ENCODE assay signal across 35 mouse cellular contexts in the genomic region with DNA sequence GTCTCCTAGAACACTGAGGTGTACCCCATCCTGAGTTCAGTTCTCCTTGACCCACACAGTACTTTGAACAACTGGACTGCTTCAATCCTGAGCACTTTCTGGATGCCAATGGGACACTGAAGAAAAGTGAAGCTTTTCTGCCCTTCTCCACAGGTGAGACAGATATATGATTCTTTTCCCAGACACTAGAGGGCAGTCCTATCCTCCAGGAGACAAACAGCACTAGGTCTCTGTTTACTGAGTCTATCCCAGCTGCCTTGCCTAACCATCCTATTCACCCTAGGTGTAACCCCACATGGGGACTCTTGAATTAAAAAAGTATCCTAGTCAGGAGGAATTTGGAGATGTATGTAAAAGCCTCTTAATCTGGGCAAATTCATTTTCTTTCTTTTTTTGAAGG. TPM values are rescaled to one million over a fixed set of nuclear protein-coding genes. Genes with fewer than 3 reads are reported as not detected.
DNase-seq lines count a peak whose midpoint lies in the region; ATAC-seq and TF ChIP-seq lines count a peak whose summit lies in the region.
"Had no signal": no experiment of that assay in that cellular context is flagged by ENCODE, and none has a peak within 500 bp of the region (broad histone marks: within the 10 kb centered on the region; RNA-seq: fewer than 3 reads in every experiment).

No protein-coding gene starts in this region.

- no peak for DNase-seq in liver, postnatal 0 days
- no peak for DNase-seq in liver, embryonic 11.5 days (ENCODE audit: low spot score)
- peak; percentile 14 for DNase-seq in CH12.LX (ENCODE audit: extremely low read depth)
- DNase-seq in ZHBTc4 (ENCODE audit: low read depth, low spot score), result peak; percentile 14
- DNase-seq: adrenal gland, postnatal 10 days; cerebellum, adult 8-10 months; layer of hippocampus, postnatal 36 days; liver, embryonic 13.5 days; thymus, adult 2 months; thymus, postnatal 4 days had no signal

- no peak for TF ChIP-seq EP300 in liver, postnatal 0 days (IDR thresholded peaks at IDR 0.05; ENCODE audit: low read depth)
- no peak for TF ChIP-seq EP300 in CH12.LX (IDR thresholded peaks at IDR 0.05; ENCODE audit: low read length)

- no peaks in the 10 kb centered on the region for H3K79me2 ChIP-seq in CH12.LX (replicated peaks; ENCODE audit: control insufficient read depth, extremely low read depth, insufficient read depth, poor library complexity, severe bottlenecking)

- H3K9me3 ChIP-seq in intestine, postnatal 0 days (ENCODE audit: control insufficient read depth), result no peaks in the 10 kb centered on the region
- H3K9me3 ChIP-seq in intestine, embryonic 15.5 days, result no peaks in the 10 kb centered on the region
- no peaks in the 10 kb centered on the region for H3K9me3 ChIP-seq in liver, postnatal 0 days (ENCODE audit: low read length)
- peaks cover 2% of the 10 kb centered on the region; the same call in 1 of the 2 replicates for H3K9me3 ChIP-seq in liver, embryonic 11.5 days (ENCODE audit: control insufficient read depth, low read length)
- H3K9me3 ChIP-seq in CH12.LX (replicated peaks; ENCODE audit: low read length), result peaks cover 2% of the 10 kb centered on the region
- H3K9me3 ChIP-seq: embryonic facial prominence, embryonic 13.5 days; forebrain, embryonic 15.5 days; hindbrain, embryonic 15.5 days; kidney, embryonic 15.5 days; liver, embryonic 13.5 days; midbrain, embryonic 12.5 days had no signal

- H3K36me3 ChIP-seq in intestine, postnatal 0 days (ENCODE audit: control insufficient read depth, insufficient read depth), result no peaks in the 10 kb centered on the region
- no peaks in the 10 kb centered on the region for H3K36me3 ChIP-seq in intestine, embryonic 15.5 days
- H3K36me3 ChIP-seq in liver, postnatal 0 days (replicated peaks; ENCODE audit: insufficient read depth, low read length), result no peaks in the 10 kb centered on the region
- no peaks in the 10 kb centered on the region for H3K36me3 ChIP-seq in liver, embryonic 11.5 days (ENCODE audit: control insufficient read depth, insufficient read depth, low read length)
- no peaks in the 10 kb centered on the region for H3K36me3 ChIP-seq in CH12.LX (replicated peaks in 1 of 2; ENCODE audit: control insufficient read depth in 1 of 2, insufficient read depth in 1 of 2, low read length in 1 of 2)
- H3K36me3 ChIP-seq: embryonic facial prominence, embryonic 13.5 days; forebrain, embryonic 15.5 days; hindbrain, embryonic 15.5 days; kidney, embryonic 15.5 days; liver, embryonic 13.5 days; midbrain, embryonic 12.5 days had no signal

- no peaks in the 10 kb centered on the region for H3K4me1 ChIP-seq in intestine, postnatal 0 days (replicated peaks; ENCODE audit: control insufficient read depth, insufficient read depth, low read length)
- H3K4me1 ChIP-seq in intestine, embryonic 15.5 days (replicated peaks), result no peaks in the 10 kb centered on the region
- no peaks in the 10 kb centered on the region for H3K4me1 ChIP-seq in liver, postnatal 0 days (ENCODE audit: insufficient read depth)
- no peaks in the 10 kb centered on the region for H3K4me1 ChIP-seq in liver, embryonic 11.5 days (replicated peaks; ENCODE audit: control insufficient read depth, insufficient read depth, low read length)
- H3K4me1 ChIP-seq in CH12.LX (ENCODE audit: control insufficient read depth in 1 of 2, insufficient read depth in 2 of 2), result no peaks in the 10 kb centered on the region
- H3K4me1 ChIP-seq: embryonic facial prominence, embryonic 13.5 days; forebrain, embryonic 15.5 days; hindbrain, embryonic 15.5 days; kidney, embryonic 15.5 days; liver, embryonic 13.5 days; midbrain, embryonic 12.5 days had no signal

- TF ChIP-seq RAD21 in CH12.LX (IDR thresholded peaks at IDR 0.05; ENCODE audit: low read depth, low read length), result peak; percentile 58

- no peak for TF ChIP-seq POLR2A in CH12.LX (IDR thresholded peaks at IDR 0.05; ENCODE audit: low read depth, low read length)

- no peak overlapping the region for H3K4me2 ChIP-seq in intestine, postnatal 0 days (replicated peaks; ENCODE audit: low read depth)
- H3K4me2 ChIP-seq in intestine, embryonic 15.5 days (replicated peaks), result no peak overlapping the region
- H3K4me2 ChIP-seq in liver, postnatal 0 days (ENCODE audit: low read depth, low read length), result no peak overlapping the region
- no peak overlapping the region for H3K4me2 ChIP-seq in liver, embryonic 11.5 days
- H3K4me2 ChIP-seq in CH12.LX (ENCODE audit: insufficient read depth, low read depth, poor library complexity, severe bottlenecking), result no peak overlapping the region
- H3K4me2 ChIP-seq: embryonic facial prominence, embryonic 13.5 days; forebrain, embryonic 15.5 days; heart, embryonic 11.5 days; hindbrain, embryonic 15.5 days; kidney, embryonic 15.5 days; liver, embryonic 13.5 days; midbrain, embryonic 12.5 days had no signal

- peak; percentile 41 for TF ChIP-seq CTCF in intestine, postnatal 0 days (IDR thresholded peaks at IDR 0.05; ENCODE audit: low read depth)
- peak; percentile 30 for TF ChIP-seq CTCF in liver, postnatal 0 days (IDR thresholded peaks at IDR 0.05; ENCODE audit: low read depth)
- TF ChIP-seq CTCF in CH12.LX (conservative IDR thresholded peaks at IDR 0.05 in 1 of 2, IDR thresholded peaks at IDR 0.05 in 1 of 2; ENCODE audit: low read depth in 2 of 2, low read length in 2 of 2), result peak in 1 of 2 experiments; percentile 67; a peak in 2 of 4 replicates

- H3K27ac ChIP-seq in intestine, postnatal 0 days (ENCODE audit: low read depth, low read length), result no peak overlapping the region
- no peak overlapping the region for H3K27ac ChIP-seq in intestine, embryonic 15.5 days
- no peak overlapping the region for H3K27ac ChIP-seq in liver, postnatal 0 days (ENCODE audit: low read depth)
- no peak overlapping the region for H3K27ac ChIP-seq in liver, embryonic 11.5 days (ENCODE audit: low read depth, low read length)
- no peak overlapping the region for H3K27ac ChIP-seq in CH12.LX (ENCODE audit: insufficient read depth, low read depth)
- H3K27ac ChIP-seq: embryonic facial prominence, embryonic 13.5 days; forebrain, embryonic 15.5 days; hindbrain, embryonic 15.5 days; kidney, embryonic 15.5 days; liver, embryonic 13.5 days; midbrain, embryonic 12.5 days had no signal

- no peak for ATAC-seq in intestine, postnatal 0 days
- ATAC-seq in intestine, embryonic 15.5 days, result no peak
- ATAC-seq in liver, postnatal 0 days, result no peak
- no peak for ATAC-seq in liver, embryonic 11.5 days (replicated peaks; ENCODE audit: low FRiP score)
- no peak for ATAC-seq in cerebellum, adult (ENCODE audit: insufficient number of reproducible peaks, low FRiP score, low TSS enrichment)
- ATAC-seq: activated CD4-positive, CD25-positive, alpha-beta regulatory T cell, adult 4 months; forebrain, embryonic 15.5 days; Patski had no signal

- dilution Hi-C loops in CH12.LX (cut with MboI; ENCODE audit: extremely low pct_ligation_motif_present, extremely low pct_unique_long_range_greater_than_20kb, low sequenced_read_pairs), result no loop called here

- H3K9ac ChIP-seq in intestine, postnatal 0 days (ENCODE audit: low read depth, low read length), result no peak overlapping the region
- no peak overlapping the region for H3K9ac ChIP-seq in intestine, embryonic 15.5 days
- H3K9ac ChIP-seq in liver, postnatal 0 days (replicated peaks), result no peak overlapping the region
- H3K9ac ChIP-seq in liver, embryonic 11.5 days (ENCODE audit: low read depth, low read length), result no peak overlapping the region
- H3K9ac ChIP-seq in CH12.LX (ENCODE audit: insufficient read depth, low read depth), result no peak overlapping the region
- H3K9ac ChIP-seq: embryonic facial prominence, embryonic 13.5 days; forebrain, embryonic 15.5 days; hindbrain, embryonic 15.5 days; kidney, embryonic 15.5 days; liver, embryonic 13.5 days; midbrain, embryonic 12.5 days had no signal

- in situ Hi-C loops in CH12.LX (cut with MboI; ENCODE audit: low pct_ligation_motif_present, low pct_unique_long_range_greater_than_20kb, low sequenced_read_pairs), result no loop called here

- H3K4me3 ChIP-seq in intestine, postnatal 0 days (ENCODE audit: low read depth, low read length), result no peak overlapping the region
- no peak overlapping the region for H3K4me3 ChIP-seq in intestine, embryonic 15.5 days (replicated peaks)
- H3K4me3 ChIP-seq in liver, postnatal 0 days (ENCODE audit: low read depth, low read length), result no peak overlapping the region
- no peak overlapping the region for H3K4me3 ChIP-seq in liver, embryonic 11.5 days (ENCODE audit: low read depth, low read length)
- no peak overlapping the region for H3K4me3 ChIP-seq in CH12.LX (replicated peaks in 1 of 3; ENCODE audit: low read depth in 2 of 3, low read length in 2 of 3, poor library complexity in 1 of 3)
- H3K4me3 ChIP-seq: embryonic facial prominence, embryonic 13.5 days; forebrain, embryonic 15.5 days; hindbrain, embryonic 15.5 days; kidney, embryonic 15.5 days; liver, embryonic 13.5 days; midbrain, embryonic 12.5 days had no signal

- H3K27me3 ChIP-seq in intestine, postnatal 0 days (replicated peaks; ENCODE audit: control insufficient read depth, insufficient read depth, low read length), result no peaks in the 10 kb centered on the region
- H3K27me3 ChIP-seq in intestine, embryonic 15.5 days (replicated peaks), result no peaks in the 10 kb centered on the region
- no peaks in the 10 kb centered on the region for H3K27me3 ChIP-seq in liver, postnatal 0 days (ENCODE audit: insufficient read depth, low read length)
- no peaks in the 10 kb centered on the region for H3K27me3 ChIP-seq in liver, embryonic 11.5 days (replicated peaks; ENCODE audit: control insufficient read depth, insufficient read depth, low read length)
- peaks cover 75% of the 10 kb centered on the region for H3K27me3 ChIP-seq in CH12.LX (replicated peaks)
- H3K27me3 ChIP-seq: embryonic facial prominence, embryonic 13.5 days; forebrain, embryonic 15.5 days; hindbrain, embryonic 15.5 days; kidney, embryonic 15.5 days; liver, embryonic 13.5 days; midbrain, embryonic 12.5 days; Patski had no signal

RNA-seq across cellular contexts. Expression of a gene that starts 18.0 kb away (rescaled TPM):
- polyA plus RNA-seq in intestine, postnatal 0 days (2015; fragmentation: Nextera tagmentation; extraction: Ambion mirVana), result not detected in 2 replicates
- polyA plus RNA-seq in intestine, embryonic 15.5 days (2015; fragmentation: Nextera tagmentation; extraction: Ambion mirVana), result not detected in 2 replicates
- polyA plus RNA-seq in liver, postnatal 0 days (2015; fragmentation: Nextera tagmentation; extraction: Ambion mirVana), result not detected in 2 replicates
- not detected in 2 replicates for polyA plus RNA-seq in liver, embryonic 11.5 days (2014; fragmentation: Nextera tagmentation; extraction: Ambion mirVana)
- 0.04 TPM in 2 replicates for total RNA-seq in CH12.LX (2012; rRNA removed)
- not detected in 2 replicates for total RNA-seq in CH12.LX (2014; rRNA removed)
- polyA plus RNA-seq in CH12.LX (2012; ENCODE audit: insufficient read length, low read depth), result 0.11 and 0.22 TPM in 2 replicates
- total RNA-seq: adrenal gland, postnatal 10 days; gastrocnemius, adult 8-10 months; granulocyte monocyte progenitor cell, adult 5-6 weeks; hematopoietic stem cell, adult 5-6 weeks; layer of hippocampus, adult 8-10 months; layer of hippocampus, postnatal 36 days; left cerebral cortex, postnatal 10 days; megakaryocyte, adult 5-6 weeks; monocyte, adult 5-6 weeks; neutrophil, adult 5-6 weeks had no signal
- polyA plus RNA-seq: activated CD4-positive, CD25-positive, alpha-beta regulatory T cell, adult 4 months; embryonic facial prominence, embryonic 13.5 days; heart, embryonic 11.5 days; heart, postnatal 0 days; intestine, embryonic 14.5 days; kidney, embryonic 15.5 days; limb, embryonic 11.5 days; liver, embryonic 13.5 days; lung, embryonic 16.5 days; Patski; small intestine, adult 2 months had no signal

RNA-seq across cellular contexts. Expression of a gene that starts 52.7 kb away (rescaled TPM):
- not detected in 2 replicates for polyA plus RNA-seq in intestine, postnatal 0 days (2015; fragmentation: Nextera tagmentation; extraction: Ambion mirVana)
- not detected in 2 replicates for polyA plus RNA-seq in intestine, embryonic 15.5 days (2015; fragmentation: Nextera tagmentation; extraction: Ambion mirVana)
- polyA plus RNA-seq in liver, postnatal 0 days (2015; fragmentation: Nextera tagmentation; extraction: Ambion mirVana), result not detected in 2 replicates
- not detected in 2 replicates for polyA plus RNA-seq in liver, embryonic 11.5 days (2014; fragmentation: Nextera tagmentation; extraction: Ambion mirVana)
- total RNA-seq in CH12.LX (2012; rRNA removed), result not detected in 2 replicates
- not detected in 2 replicates for total RNA-seq in CH12.LX (2014; rRNA removed)
- not detected in 2 replicates for polyA plus RNA-seq in CH12.LX (2012; ENCODE audit: insufficient read length, low read depth)
- total RNA-seq: adrenal gland, postnatal 10 days; gastrocnemius, adult 8-10 months; granulocyte monocyte progenitor cell, adult 5-6 weeks; hematopoietic stem cell, adult 5-6 weeks; layer of hippocampus, adult 8-10 months; layer of hippocampus, postnatal 36 days; left cerebral cortex, postnatal 10 days; megakaryocyte, adult 5-6 weeks; monocyte, adult 5-6 weeks; neutrophil, adult 5-6 weeks had no signal
- polyA plus RNA-seq: activated CD4-positive, CD25-positive, alpha-beta regulatory T cell, adult 4 months; embryonic facial prominence, embryonic 13.5 days; forebrain, embryonic 15.5 days; heart, embryonic 11.5 days; heart, postnatal 0 days; hindbrain, embryonic 15.5 days; intestine, embryonic 14.5 days; kidney, embryonic 15.5 days; limb, embryonic 11.5 days; liver, embryonic 13.5 days; lung, embryonic 16.5 days; midbrain, embryonic 12.5 days; Patski; small intestine, adult 2 months; stomach, embryonic 16.5 days had no signal

Comparison
In these comparisons a context has a peak if more than half of its experiments do, and no peak if none do; other contexts are left out.
1. DNase-seq: peak in CH12.LX (single experiment) and ZHBTc4 (single experiment); none in liver, postnatal 0 days (single experiment) and liver, embryonic 11.5 days (single experiment).